Mouse (Mus musculus) forebrain, embryonic 16.5 days (tissue): Measurements from ENCODE around the gene Cplx2. TPM values are rescaled to one million over a fixed set of nuclear protein-coding genes. Genes with fewer than 3 reads are reported as not detected.

Experiments used
- ATAC-seq: fragments of 200-750 bp; cut with Nextera tagmentation; 2 replicates; pipeline ENCODE4 v1.8.0; 2017; ENCODE audit warnings: mild to moderate bottlenecking, moderate library complexity
- H3K27ac ChIP-seq: fragments of 300-500 bp; sonication (generic); 2 replicates; pipeline ENCODE4 v1.5.1; 2014; ENCODE audit warnings: low read length, control low read depth
- H3K27me3 ChIP-seq: fragments of 300-500 bp; sonication (generic); replicated peaks from 2 replicates; pipeline ENCODE4 v1.6.1; 2014; ENCODE audit warnings: low read length; ENCODE audit not compliant: control insufficient read depth, insufficient read depth
- H3K36me3 ChIP-seq: fragments of 300-500 bp; sonication (generic); 2 replicates; pipeline ENCODE4 v1.6.1; 2014; ENCODE audit not compliant: control insufficient read depth, insufficient read depth
- H3K4me1 ChIP-seq: fragments of 300-500 bp; sonication (generic); replicated peaks from 2 replicates; pipeline ENCODE4 v1.6.1; 2014; ENCODE audit warnings: low read length; ENCODE audit not compliant: control insufficient read depth, insufficient read depth
- H3K4me2 ChIP-seq: fragments of 300-500 bp; sonication (generic); 2 replicates; pipeline ENCODE4 v1.6.1; 2014; ENCODE audit warnings: mild to moderate bottlenecking, low read length, control low read depth
- H3K4me3 ChIP-seq: fragments of 300-500 bp; sonication (generic); replicated peaks from 2 replicates; pipeline ENCODE4 v1.5.1; 2014; ENCODE audit warnings: mild to moderate bottlenecking, low read length, control low read depth
- H3K9ac ChIP-seq: fragments of 300-500 bp; sonication (generic); replicated peaks from 2 replicates; pipeline ENCODE4 v1.6.1; 2014; ENCODE audit warnings: low read depth, low read length, control low read depth
- H3K9me3 ChIP-seq: fragments of 300-500 bp; sonication (generic); 2 replicates; pipeline ENCODE4 v1.6.1; 2016; ENCODE audit warnings: low read length; ENCODE audit not compliant: control insufficient read depth
- WGBS: fragments of 180-500 bp; shearing (Covaris S2); extraction: QIAGEN DNeasy Blood & Tissue Kit; methylation state at CpG from one replicate; pipeline ENCODE4 v1.1.7; 2014; 5-methylcytosine and 5-hydroxymethylcytosine counted together
- polyA plus RNA-seq: library from polyadenylated mRNA; unstranded; fragments of >200 nt; fragmentation: Nextera tagmentation; extraction: Ambion mirVana; gene quantifications from 2 replicates; pipeline ENCODE4 v1.2.1, GENCODE M21; 2015

Gene Cplx2
- polyA plus RNA-seq, 1 experiment from 2014 or later = 34.3 TPM

DNA sequence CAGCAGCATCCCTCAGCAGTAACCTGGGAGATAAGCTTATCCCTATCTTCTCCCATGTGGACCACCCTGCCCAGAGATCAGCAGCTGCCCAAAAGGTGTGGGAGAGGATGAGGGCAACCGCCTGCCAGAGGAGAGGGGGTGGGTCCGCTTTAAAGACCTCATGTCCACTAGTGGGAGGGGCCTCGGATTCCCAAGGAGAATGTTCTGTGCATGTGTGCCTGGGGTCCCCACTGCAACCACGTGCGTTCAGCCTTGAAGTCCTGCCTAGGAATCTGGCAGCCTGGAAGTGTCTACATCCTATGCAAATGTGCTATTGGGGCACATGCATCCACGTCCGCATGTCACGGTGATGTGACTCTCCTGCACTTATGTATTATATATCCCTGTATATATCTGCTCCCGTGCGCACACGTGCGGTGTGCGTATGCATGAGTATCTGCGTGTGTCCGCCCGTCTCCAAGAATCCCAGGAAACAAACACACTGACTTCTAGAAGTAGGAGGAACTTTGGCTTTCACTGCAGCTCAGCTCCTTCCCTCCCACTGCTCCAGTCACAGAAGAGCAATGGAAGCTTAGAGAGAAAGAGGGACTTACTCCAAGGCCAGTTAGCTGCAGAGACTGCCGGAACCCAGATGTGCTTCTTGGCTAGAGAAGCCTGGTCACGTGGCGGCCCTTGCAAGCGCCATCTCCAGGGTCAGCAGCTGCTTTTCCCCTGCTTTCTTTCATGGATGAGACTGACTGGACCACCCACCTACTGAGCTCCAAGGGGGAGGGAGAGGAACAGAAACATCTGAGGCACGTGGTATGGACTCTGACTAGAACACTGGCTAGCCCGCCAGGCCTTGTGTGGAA is 39.1 kb upstream of the Cplx2 start:
- Histone ChIP-seq H3K9ac (no peak overlapping the region), H3K4me3 (no peak overlapping the region), H3K4me1 (peaks cover 24% of the 10 kb centered on the region), H3K9me3 (no peaks in the 10 kb centered on the region), H3K36me3 (no peaks in the 10 kb centered on the region), H3K27me3 (no peaks in the 10 kb centered on the region), H3K27ac (no peak overlapping the region), H3K4me2 (no peak overlapping the region)
- ATAC-seq = peak; percentile 39; the same call in 1 of the 2 replicates
- 60% methylated on average over 22 of the region's 22 CpGs for WGBS

DNA sequence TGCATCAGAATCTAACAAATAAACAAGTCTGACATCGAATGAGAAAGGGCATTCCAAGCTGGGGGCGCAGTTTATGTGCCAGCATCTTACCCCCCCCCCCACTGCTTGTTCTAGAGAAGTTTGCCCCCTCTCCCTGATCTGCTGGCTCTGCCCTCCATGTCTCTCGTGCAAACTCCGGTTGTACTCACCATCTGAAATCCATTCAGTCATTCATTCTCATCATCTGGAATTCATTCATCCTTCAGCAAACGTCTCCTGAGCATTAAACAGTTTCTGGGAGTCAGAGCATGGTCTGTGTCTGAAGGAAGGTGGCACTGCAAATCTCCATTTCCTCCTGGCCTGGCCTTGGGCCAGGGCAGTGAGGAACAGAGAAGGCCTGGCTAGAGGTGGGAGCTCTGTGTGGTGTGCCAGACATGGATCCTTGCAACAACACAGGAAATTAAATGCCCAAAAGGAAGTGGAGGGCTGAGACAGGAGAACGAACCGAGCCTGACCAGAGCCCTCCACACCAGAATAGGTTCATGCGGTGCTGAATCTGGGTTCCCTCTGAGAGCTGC is 38.1 kb upstream of the Cplx2 start:
- Histone ChIP-seq H3K9me3 (no peaks in the 10 kb centered on the region), H3K9ac (no peak overlapping the region), H3K27me3 (no peaks in the 10 kb centered on the region), H3K4me3 (no peak overlapping the region), H3K4me1 (peaks cover 28% of the 10 kb centered on the region), H3K4me2 (no peak overlapping the region), H3K36me3 (no peaks in the 10 kb centered on the region), H3K27ac (no peak overlapping the region)
- ATAC-seq = no peak
- WGBS = 78% methylated on average over 8 of the region's 8 CpGs

DNA sequence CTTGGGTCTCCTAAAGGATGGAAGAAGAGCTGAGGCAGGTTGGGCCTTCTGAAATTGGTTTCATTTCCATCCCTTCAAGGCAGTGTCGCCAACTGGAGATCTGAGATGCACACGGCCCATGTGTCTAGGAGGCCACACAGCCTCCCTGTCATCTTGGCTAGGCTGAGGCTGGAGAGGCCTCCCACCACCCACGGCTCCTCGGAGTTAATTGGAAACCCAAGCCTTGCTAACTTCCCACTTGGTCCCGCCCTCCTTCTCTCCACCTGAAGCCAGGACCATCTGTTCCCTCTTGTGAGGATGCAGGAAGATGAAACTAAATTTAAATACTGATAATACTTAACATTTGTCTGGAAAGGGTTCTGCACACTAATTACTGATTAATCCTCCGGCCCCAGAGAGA is 34.1 kb upstream of the Cplx2 start:
- Histone ChIP-seq H3K4me1 (peaks cover 13% of the 10 kb centered on the region), H3K27ac (peak overlapping the region; percentile 37; the same call in 1 of the 2 replicates), H3K9me3 (no peaks in the 10 kb centered on the region), H3K9ac (no peak overlapping the region), H3K36me3 (no peaks in the 10 kb centered on the region), H3K4me3 (no peak overlapping the region), H3K4me2 (no peak overlapping the region), H3K27me3 (no peaks in the 10 kb centered on the region)
- no peak for ATAC-seq
- 60% methylated on average over 6 of the region's 6 CpGs for WGBS

DNA sequence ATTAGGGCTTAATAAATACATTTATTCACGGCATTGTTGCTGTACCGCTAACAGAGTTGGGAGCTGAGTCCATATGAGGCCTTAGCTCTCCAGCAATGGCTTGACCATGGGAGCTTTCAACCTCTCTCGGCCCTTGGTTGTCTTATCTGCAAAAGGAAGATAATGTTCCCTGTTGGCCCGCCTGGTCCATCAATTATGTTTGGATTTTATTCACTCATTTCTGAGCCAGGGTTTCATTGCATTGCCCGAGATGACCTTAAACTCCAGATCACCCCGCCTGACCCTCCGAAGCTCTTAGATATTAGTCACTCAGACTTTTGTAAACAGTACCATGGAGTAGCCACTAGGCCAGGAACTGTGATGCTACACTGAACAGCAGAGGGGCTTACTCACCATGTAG is 33.6 kb upstream of the Cplx2 start:
- no peak for ATAC-seq

DNA sequence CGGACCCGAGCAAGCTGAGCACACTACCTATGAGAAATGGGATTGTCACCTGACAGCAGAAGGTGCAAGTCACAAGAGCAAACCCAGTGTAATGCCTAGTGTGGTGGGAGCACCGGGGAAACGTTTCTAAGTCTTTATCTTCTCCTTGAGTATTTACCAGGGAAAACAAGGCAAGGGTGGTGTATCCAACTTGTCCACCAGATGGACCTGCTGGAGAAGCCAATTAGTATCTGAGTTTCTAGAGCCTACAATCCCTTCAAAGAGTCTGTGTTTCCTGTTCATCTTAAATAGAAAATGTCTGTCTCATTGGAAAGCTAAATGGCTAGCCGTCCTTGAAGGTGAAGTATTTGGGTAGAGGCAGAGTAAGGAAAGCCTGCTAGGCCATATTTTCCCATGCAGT is 32.3 kb upstream of the Cplx2 start:
- H3K36me3 ChIP-seq = no peaks in the 10 kb centered on the region
- no peak overlapping the region for H3K27ac ChIP-seq
- 88% methylated on average over 5 of the region's 5 CpGs for WGBS
- H3K9ac ChIP-seq = no peak overlapping the region
- no peak overlapping the region for H3K4me2 ChIP-seq
- no peak for ATAC-seq
- peaks cover 8% of the 10 kb centered on the region for H3K4me1 ChIP-seq
- H3K27me3 ChIP-seq = no peaks in the 10 kb centered on the region
- H3K4me3 ChIP-seq = no peak overlapping the region
- no peaks in the 10 kb centered on the region for H3K9me3 ChIP-seq

More for the DNA sequence above, 33.6 kb upstream of the Cplx2 start:
- Histone ChIP-seq H3K4me3 (no peak overlapping the region), H3K36me3 (no peaks in the 10 kb centered on the region), H3K27me3 (no peaks in the 10 kb centered on the region), H3K4me1 (peaks cover 9% of the 10 kb centered on the region), H3K27ac (peak overlapping the region; percentile 37; the same call in 1 of the 2 replicates), H3K4me2 (no peak overlapping the region), H3K9ac (no peak overlapping the region), H3K9me3 (no peaks in the 10 kb centered on the region)
- 89% methylated on average over 7 of the region's 7 CpGs for WGBS

DNA sequence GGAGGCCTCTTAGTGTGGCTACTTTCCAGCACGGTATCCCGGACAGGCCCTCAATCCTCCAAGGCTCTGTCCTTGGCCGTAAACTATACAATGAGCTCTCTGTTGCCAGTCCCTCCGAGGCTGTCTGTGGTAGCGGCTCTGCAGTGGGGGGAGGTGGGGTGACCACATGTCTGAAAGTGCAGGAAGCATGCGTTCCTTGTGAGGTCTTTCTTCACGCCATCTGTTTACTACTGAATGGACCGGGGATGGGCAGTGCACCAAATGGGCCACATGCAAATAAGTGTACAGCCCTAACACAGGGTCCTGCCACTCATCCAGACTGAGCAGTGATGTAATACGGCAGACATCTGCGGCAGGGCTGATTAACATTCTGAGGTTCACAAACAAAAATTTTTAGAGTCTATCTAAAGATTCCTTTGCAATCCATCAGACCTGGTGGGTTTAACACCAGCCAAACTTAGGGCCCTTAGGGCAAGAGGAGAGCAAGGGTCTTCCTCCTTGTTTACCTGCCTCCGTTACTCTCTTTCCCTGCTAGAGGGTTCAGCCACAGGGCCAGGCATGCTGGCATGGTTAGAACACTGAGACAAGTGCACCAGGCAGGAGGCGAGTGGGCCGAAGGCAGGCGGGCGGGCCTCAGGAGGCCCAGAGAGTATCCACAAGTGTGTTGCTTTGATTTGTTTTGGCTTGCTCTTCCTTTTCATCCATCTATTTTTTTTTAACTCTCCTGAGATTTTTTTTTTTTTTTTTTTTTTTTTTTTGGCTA is 25.1 kb upstream of the Cplx2 start:
- H3K9me3 ChIP-seq = no peaks in the 10 kb centered on the region
- H3K9ac ChIP-seq = no peak overlapping the region
- no peak overlapping the region for H3K4me3 ChIP-seq
- 16% methylated on average over 15 of the region's 15 CpGs for WGBS
- peak; percentile 97 for ATAC-seq
- no peaks in the 10 kb centered on the region for H3K27me3 ChIP-seq
- H3K36me3 ChIP-seq = no peaks in the 10 kb centered on the region
- H3K27ac ChIP-seq = peak overlapping the region; percentile 73
- H3K4me1 ChIP-seq = peaks cover 12% of the 10 kb centered on the region
- no peak overlapping the region for H3K4me2 ChIP-seq

DNA sequence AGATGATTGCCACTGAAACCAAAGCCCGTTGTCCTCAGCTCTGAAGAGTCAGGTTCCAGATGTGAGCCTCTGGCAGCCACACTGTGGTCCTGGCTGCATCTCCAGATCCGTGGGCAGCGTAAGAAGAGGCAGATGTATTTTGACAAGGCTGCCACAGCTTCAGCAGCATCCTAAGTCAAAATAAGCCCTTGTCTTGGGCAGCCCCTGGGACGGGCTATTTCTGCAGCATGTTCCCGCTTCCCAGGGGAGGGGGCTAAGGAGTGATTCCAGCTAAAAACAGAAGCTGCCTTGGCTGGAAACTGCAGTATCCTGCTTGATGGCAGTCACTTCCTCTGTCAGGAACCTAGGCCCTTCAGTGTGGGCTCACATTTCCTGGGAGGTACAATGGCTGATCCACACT is 23.1 kb upstream of the Cplx2 start:
- H3K27ac ChIP-seq = no peak overlapping the region

DNA sequence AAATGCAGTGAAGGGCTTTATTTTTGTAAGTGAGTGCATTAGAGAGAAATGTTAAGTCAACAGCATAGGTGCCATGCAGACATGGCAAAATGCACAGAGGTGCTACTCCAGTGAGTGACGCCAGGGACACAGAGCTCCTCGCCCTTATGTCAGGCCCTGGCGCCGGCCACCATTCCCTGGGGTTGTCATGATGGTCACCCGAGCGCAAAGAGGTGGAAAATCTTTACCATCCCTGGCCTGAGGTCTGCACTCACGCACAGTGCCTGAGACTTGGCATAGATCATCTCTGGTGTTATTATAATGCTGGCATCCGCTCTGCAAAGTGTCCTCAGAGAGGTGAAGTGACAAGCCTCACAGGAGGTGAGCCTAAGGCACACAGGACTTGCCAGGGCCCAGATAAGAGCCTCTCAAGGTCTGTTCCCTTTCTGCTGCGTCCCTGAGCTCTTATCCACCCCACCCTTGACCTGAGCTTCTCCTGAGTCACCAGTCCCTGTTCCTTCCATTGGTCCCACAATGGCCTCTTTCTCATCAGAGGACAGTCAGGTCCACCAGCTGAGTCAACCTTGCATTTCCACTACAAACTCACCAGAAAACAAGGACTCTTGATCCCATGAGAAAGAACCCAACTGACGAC is 21.9 kb upstream of the Cplx2 start:
- no peak overlapping the region for H3K4me3 ChIP-seq
- no peak overlapping the region for H3K4me2 ChIP-seq
- ATAC-seq = no peak
- H3K27me3 ChIP-seq = no peaks in the 10 kb centered on the region
- no peak overlapping the region for H3K27ac ChIP-seq
- no peaks in the 10 kb centered on the region for H3K9me3 ChIP-seq
- H3K4me1 ChIP-seq = peaks cover 12% of the 10 kb centered on the region
- WGBS = 83% methylated on average over 10 of the region's 10 CpGs
- H3K9ac ChIP-seq = no peak overlapping the region
- no peaks in the 10 kb centered on the region for H3K36me3 ChIP-seq

More for the DNA sequence above, 23.1 kb upstream of the Cplx2 start:
- Histone ChIP-seq H3K9ac (no peak overlapping the region), H3K27me3 (no peaks in the 10 kb centered on the region), H3K4me3 (no peak overlapping the region), H3K4me2 (no peak overlapping the region), H3K36me3 (no peaks in the 10 kb centered on the region), H3K9me3 (no peaks in the 10 kb centered on the region), H3K4me1 (peaks cover 12% of the 10 kb centered on the region)
- 76% methylated on average over 5 of the region's 5 CpGs for WGBS
- ATAC-seq = no peak

DNA sequence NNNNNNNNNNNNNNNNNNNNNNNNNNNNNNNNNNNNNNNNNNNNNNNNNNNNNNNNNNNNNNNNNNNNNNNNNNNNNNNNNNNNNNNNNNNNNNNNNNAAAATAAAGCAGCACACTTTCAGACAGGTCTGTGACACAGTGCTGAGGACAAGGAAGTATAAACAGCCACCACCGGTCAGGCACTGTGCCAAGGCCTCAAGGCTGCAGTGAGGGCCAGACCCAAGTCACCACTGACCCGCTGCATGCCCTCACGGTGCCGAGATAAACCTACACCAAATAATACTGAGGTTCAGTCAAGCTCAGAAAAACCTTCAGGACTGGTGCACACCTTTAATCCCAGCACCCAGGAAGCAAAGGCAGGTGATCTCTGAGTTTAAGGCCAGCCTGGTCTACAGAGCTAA is 13.7 kb upstream of the Cplx2 start:
- no peak for ATAC-seq
- no peak overlapping the region for H3K9ac ChIP-seq
- H3K36me3 ChIP-seq = no peaks in the 10 kb centered on the region
- no peaks in the 10 kb centered on the region for H3K27me3 ChIP-seq
- WGBS = 75% methylated on average over 4 of the region's 4 CpGs
- no peak overlapping the region for H3K27ac ChIP-seq
- no peak overlapping the region for H3K4me2 ChIP-seq
- H3K4me3 ChIP-seq = no peak overlapping the region
- H3K4me1 ChIP-seq = peaks cover 8% of the 10 kb centered on the region
- no peaks in the 10 kb centered on the region for H3K9me3 ChIP-seq
